Mouse (Mus musculus) right cerebral cortex, postnatal 14 days (tissue): ENCODE measurements around the gene Atp2a1.

Source experiments
- DNase-seq: peaks from one replicate; pipeline ENCODE4 v3.0.0; 2022

Atp2a1 gene

DNA sequence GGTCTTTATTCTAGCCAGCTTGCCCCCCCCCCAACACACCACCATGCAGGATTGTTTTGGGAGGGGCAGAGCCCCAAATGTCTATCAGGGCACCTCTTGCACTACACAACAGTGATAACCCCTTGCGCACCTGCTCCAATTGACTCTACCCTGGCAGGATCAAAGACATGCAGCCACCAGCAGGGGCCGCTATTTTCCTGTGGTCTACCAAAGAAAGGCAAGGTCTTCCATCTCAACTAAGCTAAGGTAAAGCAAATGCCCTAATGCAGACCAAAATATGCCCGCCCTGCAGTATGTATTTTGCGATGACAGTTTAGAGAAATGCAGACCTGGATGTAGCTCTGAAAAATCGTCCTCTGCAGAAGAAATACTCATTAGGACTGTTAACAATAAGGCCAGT lies 63.4 kb downstream of the Atp2a1 start:
- peak; percentile 86 for DNase-seq

DNA sequence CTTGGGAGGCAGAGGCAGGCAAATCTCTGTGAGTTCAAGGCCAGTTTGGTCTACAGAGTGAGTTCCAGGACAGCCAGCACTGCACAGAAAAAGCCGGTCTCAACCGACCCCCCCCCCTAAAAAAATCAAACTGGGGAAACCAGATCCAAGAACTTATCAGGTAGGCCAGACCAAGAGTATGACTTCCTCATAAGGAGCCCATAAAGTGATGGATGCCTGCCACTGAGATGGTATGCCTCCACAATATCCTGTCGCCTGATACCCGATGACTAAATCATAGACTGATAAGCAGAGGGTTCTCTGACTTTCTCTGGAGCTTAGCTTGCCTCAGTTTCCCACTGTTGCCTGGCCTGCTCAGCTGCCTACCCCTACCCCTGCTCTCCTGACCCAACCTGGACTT lies 65.1 kb downstream of the Atp2a1 start:
- no peak for DNase-seq

- no peak for DNase-seq
Measured at GRCm38 (mm10) chr7:126397221-126397620, 65.7 kb downstream of the Atp2a1 start.

- peak; percentile 84 for DNase-seq
Measured at GRCm38 (mm10) chr7:126396298-126397119, 66.4 kb downstream of the Atp2a1 start, which contains the start of gene Nfatc2ip. Gene Nfatc2ip, minus strand, starts transcription at chr7:126396737.
